Mouse (Mus musculus) naive thymus-derived CD4-positive, alpha-beta T cell, adult 2 months (primary cell): ENCODE measurements around the gene Catsper3.

Experiments
- DNase-seq: peaks from one replicate; pipeline ENCODE4 v3.0.0-alpha.2; 2011; ENCODE audit warnings: low read depth

The Catsper3 gene

DNA sequence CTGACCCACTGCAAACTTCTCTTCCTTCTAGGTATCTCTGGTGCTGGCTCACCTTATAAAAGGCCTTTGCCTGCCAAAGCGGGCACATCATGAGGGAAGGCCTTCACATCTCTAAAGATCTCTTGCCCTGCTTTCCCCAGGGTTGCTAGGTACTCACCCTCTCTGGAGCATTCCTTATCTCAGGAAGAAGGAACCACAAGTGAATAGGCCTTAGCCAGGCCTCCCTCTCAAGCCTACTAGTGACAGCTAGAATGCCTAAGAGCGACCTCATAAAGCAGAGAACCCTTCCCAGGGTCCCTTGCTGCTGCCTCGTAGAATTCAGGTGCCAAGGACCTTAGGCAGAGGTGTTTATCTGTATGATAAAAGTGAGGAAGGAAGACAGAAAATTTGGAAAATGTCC, at the start of gene Catsper3:
Catsper3 (plus strand) TSS at position 301 of the 400 bp plus-strand sequence.
- no peak for DNase-seq

DNA sequence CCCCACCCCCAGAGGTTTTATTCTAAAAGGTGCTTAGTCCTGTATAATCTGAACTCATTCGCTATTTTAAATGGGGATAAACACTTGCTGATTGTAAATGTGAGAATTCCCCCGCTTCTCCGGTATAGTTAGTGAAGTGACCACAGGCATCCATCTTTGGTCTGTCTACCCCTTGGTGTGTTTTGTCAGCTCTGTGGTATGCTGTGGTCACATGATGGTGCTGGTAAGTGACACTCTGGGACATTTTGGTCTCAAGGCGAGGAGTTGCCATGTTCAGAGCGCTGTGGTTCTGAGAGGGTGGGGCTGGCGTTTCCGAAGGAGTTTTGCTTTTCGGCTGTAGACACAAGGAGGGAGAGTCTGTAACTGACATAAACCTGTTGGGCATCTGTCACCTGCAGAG, 46.5 kb upstream of the Catsper3 start:
- DNase-seq = no peak

DNA sequence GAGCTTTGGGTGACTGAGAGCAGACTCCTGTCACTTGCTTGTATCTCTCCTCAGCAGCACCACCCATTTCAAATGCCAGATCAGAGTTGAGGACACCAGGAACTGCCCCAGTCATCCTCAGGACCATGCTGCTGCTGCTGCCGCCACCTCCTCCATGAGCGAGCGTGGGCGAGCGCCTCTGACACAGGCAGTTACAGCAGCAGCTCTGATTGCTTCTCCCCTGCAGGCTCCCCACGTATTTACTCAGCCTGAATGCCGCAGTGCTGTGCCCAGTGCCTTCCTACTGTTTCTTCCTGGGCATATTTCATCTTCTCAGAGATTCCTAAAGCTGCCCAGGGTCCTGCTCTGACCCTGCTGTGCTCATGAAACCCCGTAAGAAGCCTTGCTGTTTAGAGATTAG, 42.1 kb upstream of the Catsper3 start:
- no peak for DNase-seq

DNA sequence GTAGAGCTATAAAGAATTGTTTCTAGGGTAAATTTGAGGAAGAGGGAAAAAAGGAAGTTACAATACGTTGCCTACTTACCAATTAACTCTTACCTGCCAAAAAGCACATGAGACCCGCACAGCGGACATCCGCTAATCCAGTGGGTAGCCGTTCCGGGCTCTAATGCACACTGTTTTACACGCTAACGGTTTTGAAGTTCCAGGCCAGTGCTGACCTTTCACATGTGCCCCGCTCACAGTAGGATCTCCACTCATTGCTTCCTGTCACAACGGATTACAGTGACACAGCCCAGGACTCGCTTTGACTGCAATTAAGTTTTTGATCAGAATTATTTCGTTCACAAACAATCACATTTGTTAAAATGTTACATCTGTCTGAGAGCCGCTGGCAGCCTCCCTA, 30.0 kb upstream of the Catsper3 start:
- no peak for DNase-seq

DNA sequence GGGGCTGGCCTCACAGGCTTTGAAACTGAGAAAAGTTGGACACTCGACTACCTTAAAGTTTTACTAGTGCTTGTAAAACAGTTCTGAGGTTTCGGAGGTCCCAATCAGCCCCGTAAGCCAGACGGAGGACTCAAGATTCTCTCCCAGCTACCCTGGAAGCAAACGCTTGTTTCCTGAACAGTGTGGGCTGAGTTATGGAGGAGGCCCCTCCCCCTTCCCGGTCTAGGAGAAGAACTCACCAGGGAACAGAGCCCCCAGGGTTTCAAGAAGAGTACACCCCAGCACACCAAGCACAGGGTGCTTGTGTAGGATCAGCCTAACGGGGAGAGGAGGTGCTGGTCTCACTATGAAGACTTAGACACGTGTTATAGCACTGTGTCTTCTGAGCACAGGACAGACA, 27.6 kb upstream of the Catsper3 start:
- no peak for DNase-seq

DNA sequence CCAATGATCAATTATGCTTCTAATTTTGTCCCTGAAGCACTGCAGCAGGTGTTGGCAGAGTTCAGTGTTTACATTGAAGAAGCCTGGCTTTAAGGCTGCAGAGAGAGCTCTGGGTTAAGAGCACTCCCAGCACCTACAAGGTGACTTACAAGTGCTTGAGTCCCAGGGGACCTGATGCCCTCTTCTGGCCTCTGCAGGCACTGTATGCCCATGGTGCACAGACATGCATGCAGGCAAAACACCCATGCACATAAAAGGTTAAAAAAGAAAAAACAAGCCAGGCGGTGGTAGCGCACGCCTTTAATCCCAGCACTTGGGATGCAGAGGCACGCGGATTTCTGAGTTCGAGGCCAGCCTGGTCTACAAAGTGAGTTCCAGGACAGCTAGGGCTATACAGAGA, 26.7 kb upstream of the Catsper3 start:
- DNase-seq = no peak

DNA sequence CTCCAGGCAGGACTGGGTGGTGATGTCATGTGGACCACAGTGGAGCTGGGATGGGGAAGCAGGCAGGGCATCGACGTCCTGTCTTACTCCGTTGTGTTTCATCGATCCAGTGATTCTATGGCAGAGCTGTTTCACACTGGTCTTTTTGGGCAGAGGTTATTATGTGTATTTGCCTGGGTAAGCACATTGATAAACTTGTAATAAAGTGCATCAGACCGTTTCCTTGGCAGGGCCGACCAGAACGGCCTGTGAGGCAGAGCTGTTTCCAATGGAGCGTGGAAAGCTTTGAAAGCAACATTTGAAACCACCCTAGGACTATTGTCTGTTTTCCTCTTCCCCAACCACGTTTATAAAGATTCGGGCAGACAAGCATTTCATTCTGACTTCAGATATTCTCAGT, 23.8 kb upstream of the Catsper3 start:
- no peak for DNase-seq

DNA sequence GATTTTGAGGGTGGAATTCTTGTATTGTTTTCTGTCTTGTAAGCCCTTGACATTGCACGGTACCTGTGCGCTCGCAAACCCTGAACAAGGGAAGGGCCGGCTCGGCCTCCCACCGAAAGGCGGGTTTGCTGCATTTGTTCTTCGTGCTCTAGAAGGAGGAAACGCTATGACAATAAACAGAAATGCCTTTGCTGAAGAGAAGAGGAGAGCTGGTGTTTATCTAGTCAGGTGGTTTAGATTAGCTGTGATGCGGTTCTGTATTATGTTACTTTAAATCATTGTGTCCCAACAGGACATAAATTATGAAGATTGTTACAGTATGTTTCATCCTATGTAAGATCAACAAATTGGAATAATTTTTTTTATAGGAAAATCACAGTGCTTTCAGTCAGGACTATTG, 22.9 kb upstream of the Catsper3 start:
- no peak for DNase-seq

DNA sequence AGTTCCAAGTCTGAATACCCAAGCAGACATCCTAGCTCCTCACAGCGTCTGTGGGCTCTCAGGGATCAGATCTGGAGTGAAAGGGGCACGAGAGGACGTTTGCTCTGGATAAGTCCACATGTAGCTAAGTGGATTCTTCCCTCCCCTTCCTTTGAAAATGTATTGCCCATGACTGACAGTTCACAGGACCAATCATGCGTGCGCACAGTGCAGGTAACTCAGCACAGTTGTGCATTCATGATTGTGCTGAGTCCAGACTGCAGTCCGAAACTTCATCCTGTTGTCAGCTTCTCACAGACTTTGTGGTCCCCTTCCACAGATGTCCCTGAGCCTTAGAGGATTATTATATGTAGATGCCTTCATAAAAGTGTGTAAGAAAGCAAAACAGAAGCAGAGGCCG, 10.0 kb upstream of the Catsper3 start:
- no peak for DNase-seq

DNA sequence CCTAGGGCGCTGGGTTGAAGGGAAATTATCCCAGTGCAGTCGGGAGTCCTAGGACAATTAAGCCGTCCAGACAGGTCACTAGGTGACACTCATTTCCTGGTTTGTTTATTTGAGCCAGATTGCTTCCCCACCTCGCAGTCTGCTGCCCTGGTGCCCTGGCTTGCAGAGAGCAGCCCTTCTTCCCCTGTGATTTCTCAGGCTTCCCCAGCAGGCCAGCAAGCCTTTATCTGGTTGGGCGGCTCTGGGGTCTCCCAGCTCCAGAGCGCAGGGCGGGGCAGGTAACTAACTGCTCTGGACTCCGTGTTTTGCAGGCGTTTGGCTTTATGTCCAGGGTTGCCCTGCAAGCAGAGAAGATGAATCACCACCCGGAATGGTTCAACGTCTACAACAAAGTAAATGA, 9.3 kb upstream of the Catsper3 start:
- no peak for DNase-seq

DNA sequence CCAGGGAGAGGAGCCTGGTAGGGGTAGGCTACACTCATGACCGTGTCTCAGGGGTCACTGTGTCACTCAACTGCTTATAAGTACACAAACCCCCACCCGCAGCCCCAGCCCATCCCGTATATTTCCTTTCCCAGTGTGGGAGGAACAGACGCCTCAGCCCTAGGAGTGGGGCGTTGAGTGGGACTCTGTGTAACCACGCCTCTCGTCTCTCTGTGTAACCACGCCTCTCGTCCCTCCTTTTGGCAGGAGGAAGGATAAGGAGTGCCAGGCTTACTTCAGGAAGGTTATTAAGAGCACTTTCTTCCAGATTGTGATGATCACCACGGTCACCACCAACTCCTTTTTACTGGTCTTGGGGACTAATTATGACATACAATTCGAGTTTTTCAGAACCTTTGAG, 1.8 kb downstream of the Catsper3 start:
- DNase-seq = no peak

DNA sequence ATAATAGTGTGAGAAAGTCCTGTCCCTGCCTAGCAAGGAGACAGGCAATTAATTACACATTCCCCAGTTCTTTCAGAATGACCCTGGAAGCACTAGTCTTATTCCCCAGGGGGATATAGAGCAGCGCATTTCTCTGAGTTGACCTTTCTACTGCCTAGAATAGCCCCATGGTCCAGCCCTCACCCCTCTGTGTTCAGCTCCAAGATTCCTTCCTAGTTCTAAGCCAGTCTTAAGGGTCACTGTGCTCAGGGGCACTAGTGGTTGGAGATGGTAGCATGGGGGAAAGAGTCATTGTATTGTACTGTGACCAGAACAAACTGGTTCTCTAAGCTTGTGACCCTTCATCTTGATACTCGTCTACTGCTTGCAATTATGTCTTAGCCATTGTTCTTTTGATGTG, 16.9 kb downstream of the Catsper3 start:
- no peak for DNase-seq

DNA sequence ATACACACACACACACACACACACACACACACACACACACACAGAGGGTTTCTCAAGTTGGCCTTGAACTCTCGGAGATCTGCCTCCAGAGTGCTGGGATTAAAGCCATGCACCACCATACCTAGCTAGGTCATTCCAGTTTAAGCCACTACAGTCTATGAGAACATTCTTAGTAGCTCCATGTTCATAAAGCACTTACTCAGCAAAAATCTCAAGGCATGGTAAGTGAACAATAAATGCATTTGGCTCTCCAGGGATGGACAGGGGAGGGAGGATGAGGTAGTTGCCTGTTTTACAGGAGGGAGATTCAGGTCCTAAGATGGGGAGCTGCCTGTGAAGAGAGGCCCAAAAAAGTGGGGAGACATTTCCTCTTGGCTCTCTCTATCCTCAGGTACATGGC, 19.6 kb downstream of the Catsper3 start:
- no peak for DNase-seq

DNA sequence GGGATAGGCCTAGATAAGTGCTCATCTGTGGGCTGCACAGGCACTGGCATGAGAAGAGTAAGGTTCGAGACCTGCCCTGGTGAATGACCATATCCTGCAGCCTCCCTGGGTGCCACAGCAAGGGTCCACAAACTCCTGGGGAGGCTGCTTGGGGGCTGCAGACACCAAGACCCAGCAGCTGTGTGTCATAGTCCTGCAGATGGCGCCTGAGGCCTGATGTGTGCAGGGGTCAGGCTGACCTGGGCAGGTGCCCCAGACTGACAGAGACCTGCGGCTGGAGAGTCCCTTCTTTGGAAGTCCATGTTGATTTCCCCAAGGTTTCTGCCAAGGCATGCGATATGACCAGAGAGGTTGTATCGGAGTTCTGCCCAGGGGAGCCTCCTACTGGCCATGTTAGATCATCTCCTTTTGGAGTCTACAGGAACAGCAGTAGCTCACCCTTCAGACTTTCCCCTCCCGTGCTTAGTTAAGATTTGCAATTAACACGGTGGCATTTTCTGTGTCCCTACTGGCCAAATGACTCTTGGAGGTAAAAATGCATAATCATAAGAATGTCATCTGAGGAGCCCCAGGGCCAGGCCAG, 24.8 kb downstream of the Catsper3 start:
- DNase-seq = no peak

DNA sequence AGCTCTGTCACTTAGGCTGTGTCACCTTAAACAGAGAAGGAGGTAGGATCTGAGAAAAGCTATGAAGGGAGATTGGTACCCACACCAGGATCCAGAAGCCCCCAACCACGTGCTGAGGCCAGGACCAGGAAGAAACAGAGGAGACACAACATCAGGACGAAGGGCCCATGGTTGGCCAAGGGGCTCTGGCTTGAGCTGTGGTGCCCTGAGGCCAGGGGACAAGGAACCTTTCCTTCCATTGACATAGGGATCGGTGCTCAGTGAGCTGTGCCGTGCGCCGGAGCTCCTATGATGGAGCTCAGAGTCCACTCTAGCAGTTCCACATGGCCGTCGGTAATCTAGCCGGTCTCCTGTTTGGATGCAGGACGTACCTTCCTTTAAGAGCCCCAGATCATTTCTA, 25.3 kb downstream of the Catsper3 start:
- DNase-seq = no peak

DNA sequence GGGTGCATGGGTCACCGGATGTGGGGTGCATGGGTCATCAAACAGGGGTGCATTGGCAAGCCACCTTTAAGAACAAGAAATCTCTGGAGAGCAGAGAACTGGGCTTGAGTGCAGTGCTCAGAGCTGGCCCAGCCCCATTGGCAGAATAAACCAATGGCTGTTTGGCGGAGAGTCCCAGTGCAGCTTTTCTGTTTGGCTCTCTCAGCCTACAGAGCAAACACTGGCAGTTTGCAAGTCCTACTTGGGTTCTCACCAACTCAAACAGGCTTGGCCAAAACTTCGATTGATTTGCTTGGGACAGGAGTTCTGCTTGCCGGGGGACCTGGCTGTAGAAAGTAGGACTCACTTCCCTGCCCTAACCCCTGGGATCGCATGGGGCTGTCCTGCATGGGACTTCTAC, 26.6 kb downstream of the Catsper3 start:
- no peak for DNase-seq

DNA sequence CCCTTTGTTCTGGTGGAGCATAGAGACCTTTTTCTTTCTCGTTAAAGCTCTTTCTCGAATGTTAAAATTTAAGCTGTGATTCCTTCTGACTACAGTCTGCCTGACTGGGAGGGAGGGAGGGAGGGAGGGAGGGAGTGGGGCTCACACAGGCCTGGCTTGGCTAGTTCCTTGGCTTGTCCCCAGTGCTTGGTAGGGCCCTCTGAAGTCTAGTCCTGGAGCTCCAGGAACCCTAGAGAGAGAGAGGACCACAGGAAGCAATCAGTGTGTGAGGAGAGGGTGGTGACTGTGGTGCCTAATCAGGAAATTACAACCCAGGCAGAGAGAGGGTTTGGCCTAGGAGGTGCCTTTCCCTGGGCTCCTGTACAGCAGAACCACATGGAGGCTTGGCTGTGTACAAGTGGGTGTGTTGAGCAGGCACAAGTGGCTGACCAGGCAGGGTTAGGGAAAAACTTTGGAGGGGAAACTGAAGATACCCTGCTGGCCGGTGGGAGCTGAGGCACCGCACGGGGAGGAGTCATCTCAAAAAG, 29.2 kb downstream of the Catsper3 start:
- DNase-seq = no peak

DNA sequence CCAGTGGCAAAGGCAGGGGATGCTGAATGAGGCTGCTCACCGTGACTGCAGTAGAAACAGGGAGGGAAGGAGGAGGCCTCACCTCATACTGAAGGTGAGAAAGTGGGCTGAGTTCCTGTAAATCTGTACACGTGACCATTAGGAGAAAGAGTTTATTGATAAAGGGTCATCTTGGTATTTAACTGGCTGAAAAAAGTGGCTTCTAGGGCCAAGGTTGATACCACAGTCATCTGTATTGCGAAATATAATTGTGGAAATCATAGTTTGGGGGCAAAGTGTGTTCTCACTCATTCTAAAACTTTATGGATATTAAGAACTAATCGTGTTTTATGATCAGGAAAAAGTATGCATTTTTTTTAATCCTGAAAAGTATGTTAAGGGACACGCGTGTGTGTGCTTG, 30.5 kb downstream of the Catsper3 start:
- DNase-seq = no peak

DNA sequence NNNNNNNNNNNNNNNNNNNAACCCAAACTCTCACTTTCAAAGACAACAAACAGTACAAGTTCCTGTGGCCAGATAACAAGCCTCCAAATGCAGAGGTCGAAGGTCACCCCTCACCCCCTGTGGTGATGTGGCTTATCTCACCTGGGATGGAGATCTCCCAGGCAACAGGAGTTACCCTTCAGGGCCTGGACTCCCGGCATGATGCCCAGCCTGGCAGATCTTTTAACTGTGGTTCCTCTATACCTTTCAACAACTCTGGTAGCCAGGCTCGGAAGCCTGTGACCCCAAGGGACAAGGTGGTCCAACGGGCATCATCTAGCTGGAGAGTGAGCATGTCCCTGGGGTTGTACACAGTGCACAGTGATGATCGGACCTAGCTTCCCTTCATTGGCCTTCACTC, 38.1 kb downstream of the Catsper3 start:
- DNase-seq = no peak

DNA sequence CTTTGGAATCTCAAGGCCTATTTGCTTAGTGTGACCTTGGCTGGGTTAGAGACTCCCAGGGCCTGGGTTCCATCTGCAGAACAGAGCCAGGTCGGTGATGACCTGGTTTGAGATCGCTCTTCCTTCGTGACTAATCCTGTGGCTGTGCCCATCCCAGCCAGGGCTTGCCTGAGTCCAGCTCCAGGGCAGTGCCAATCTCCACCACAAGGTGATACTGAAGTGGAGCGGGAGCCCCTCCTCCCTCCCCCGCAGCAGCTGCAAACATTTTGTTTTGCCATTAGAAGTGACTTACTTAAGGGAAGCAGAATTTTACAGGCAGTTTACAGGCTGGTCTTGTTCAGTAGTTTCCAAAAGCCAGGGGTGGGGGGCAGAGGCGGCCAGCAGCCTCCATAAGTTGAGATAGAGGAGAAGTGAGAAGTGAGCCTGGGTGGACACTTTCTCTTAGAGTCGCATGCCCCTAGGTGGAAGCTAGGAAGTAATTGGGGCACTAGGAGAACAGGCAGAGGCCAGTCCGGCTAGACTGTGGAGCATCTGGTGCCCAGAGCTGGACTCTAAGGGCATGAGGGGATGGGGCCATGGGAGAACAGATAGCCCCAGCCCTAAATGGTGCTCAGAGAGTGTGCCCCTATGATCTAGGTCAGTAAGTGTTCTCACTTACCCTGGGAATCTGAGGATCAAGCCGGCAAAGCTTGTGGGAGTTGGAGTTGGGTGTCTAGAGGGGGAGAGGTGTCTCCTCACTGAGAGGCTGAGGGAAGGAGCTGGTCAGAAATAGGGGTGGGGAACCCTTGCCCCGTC, 40.0 kb downstream of the Catsper3 start:
- DNase-seq = no peak

DNA sequence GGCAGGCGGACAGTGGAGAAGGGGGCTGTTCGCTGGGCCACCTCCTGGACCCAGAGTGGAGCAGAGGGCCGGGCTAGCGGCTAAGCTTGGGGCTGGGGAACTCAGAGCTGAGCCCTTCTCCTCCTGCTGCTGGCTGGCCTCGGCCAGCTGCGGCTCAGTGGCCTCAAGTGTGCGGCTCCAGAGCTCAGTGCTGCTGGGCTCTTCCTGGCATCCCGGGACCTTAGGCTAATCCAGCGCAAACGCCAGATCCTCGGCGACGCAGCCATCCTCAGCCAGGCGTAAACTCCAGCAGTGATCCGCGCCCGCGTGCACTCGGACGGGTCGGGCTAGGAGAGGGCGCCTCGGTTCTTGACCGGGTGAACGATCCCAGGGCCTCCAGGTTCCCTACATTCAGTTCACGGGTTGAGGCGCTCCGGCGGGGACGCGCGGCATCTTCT, 40.9 kb downstream of the Catsper3 start:
- DNase-seq = no peak

DNA sequence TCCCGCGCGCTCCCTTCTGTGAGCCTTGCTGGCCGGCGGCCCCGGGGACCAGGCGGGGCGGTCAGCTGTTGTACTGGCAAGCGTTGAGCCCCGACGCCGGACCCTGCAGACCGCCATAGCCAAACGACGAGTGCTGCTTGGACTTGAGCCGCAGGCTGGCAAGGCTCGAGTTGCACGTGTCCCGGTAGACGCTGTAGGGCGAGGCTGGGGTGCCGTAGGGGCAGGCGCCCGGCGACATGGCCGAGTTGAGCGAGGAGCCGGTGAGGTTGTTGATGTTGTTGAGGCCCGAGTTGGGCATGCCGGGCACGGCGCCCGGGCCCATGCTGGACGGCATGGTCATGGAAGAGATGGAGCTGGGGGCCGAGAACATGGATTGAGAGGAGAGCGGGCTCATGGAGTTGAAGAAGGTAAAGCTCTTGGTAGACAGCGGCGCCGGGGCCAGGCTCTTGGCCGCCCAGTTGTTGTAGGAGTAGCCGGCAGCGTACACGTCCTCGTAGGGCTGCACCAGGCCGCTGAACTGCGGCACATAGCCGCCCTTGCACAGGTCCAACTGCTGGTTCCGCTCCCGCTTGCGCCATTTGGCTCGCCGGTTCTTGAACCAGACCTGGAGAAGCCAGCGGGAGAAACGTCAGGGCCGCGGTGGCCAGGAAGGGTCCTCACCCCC, 41.8 kb downstream of the Catsper3 start:
- DNase-seq = no peak
